ENCODE assay signal across 31 mouse cellular contexts in genomic region chr10:87041265-87041664, GRCm38 (mm10). TPM values are rescaled to one million over a fixed set of nuclear protein-coding genes. Genes with fewer than 3 reads are reported as not detected.
A peak's percentile ranks its signal among the peaks of the same experiment; 100 is the strongest.
DNase-seq lines count a peak whose midpoint lies in the region; ATAC-seq and TF ChIP-seq lines count a peak whose summit lies in the region.
"Had no signal": no experiment of that assay in that cellular context is flagged by ENCODE, and none has a peak within 500 bp of the region (broad histone marks: within the 10 kb centered on the region; RNA-seq: fewer than 3 reads in every experiment).

No protein-coding gene starts in this region.

- TF ChIP-seq POLR2A in brain, embryonic 14.5 days (IDR thresholded peaks at IDR 0.05; ENCODE audit: borderline replicate concordance, extremely low read depth, insufficient read depth, insufficient read length, poor library complexity, severe bottlenecking), result no peak

- 62% methylated on average over 7 of the region's 7 CpGs for WGBS in forebrain, embryonic 12.5 days
- 47% methylated on average over 7 of the region's 7 CpGs for WGBS in forebrain, embryonic 16.5 days
- 62% methylated on average over 7 of the region's 7 CpGs for WGBS in neural tube, embryonic 12.5 days
- 49% methylated on average over 7 of the region's 7 CpGs for WGBS in neural tube, embryonic 15.5 days

- H3K36me3 ChIP-seq in forebrain, embryonic 12.5 days (replicated peaks), result no peaks in the 10 kb centered on the region
- H3K36me3 ChIP-seq in forebrain, embryonic 16.5 days (ENCODE audit: control insufficient read depth, insufficient read depth), result no peaks in the 10 kb centered on the region
- no peaks in the 10 kb centered on the region for H3K36me3 ChIP-seq in neural tube, embryonic 12.5 days
- no peaks in the 10 kb centered on the region for H3K36me3 ChIP-seq in neural tube, embryonic 15.5 days
- H3K36me3 ChIP-seq: embryonic facial prominence, embryonic 12.5 days; embryonic facial prominence, embryonic 15.5 days; G1E; hindbrain, embryonic 10.5 days; hindbrain, embryonic 15.5 days had no signal

- no peak overlapping the region for H3K4me3 ChIP-seq in forebrain, embryonic 12.5 days (replicated peaks)
- H3K4me3 ChIP-seq in forebrain, embryonic 16.5 days (replicated peaks; ENCODE audit: low read length), result no peak overlapping the region
- no peak overlapping the region for H3K4me3 ChIP-seq in neural tube, embryonic 12.5 days
- H3K4me3 ChIP-seq in neural tube, embryonic 15.5 days (replicated peaks), result no peak overlapping the region
- H3K4me3 ChIP-seq: embryonic facial prominence, embryonic 12.5 days; embryonic facial prominence, embryonic 15.5 days; hindbrain, embryonic 10.5 days; hindbrain, embryonic 15.5 days had no signal

- ATAC-seq in forebrain, embryonic 12.5 days (ENCODE audit: low FRiP score), result peak; percentile 48; the same call in 1 of the 2 replicates
- no peak for ATAC-seq in forebrain, embryonic 16.5 days
- peak; percentile 39; the same call in 1 of the 2 replicates for ATAC-seq in neural tube, embryonic 12.5 days (ENCODE audit: low FRiP score, low read depth)
- ATAC-seq in neural tube, embryonic 15.5 days (ENCODE audit: low FRiP score), result no peak
- ATAC-seq: inflammation-experienced regulatory T-cells, adult 6 months; intestine, embryonic 16.5 days; Patski had no signal

- peaks cover 30% of the 10 kb centered on the region for H3K4me1 ChIP-seq in forebrain, embryonic 12.5 days
- peaks cover 9% of the 10 kb centered on the region for H3K4me1 ChIP-seq in forebrain, embryonic 16.5 days (replicated peaks; ENCODE audit: control insufficient read depth, insufficient read depth, low read length)
- peaks cover 7% of the 10 kb centered on the region for H3K4me1 ChIP-seq in neural tube, embryonic 12.5 days
- H3K4me1 ChIP-seq in neural tube, embryonic 15.5 days, result peaks cover 9% of the 10 kb centered on the region
- H3K4me1 ChIP-seq: embryonic facial prominence, embryonic 12.5 days; embryonic facial prominence, embryonic 15.5 days had no signal

- no peaks in the 10 kb centered on the region for H3K9me3 ChIP-seq in forebrain, embryonic 12.5 days
- H3K9me3 ChIP-seq in forebrain, embryonic 16.5 days (ENCODE audit: control insufficient read depth, low read length), result no peaks in the 10 kb centered on the region
- no peaks in the 10 kb centered on the region for H3K9me3 ChIP-seq in neural tube, embryonic 12.5 days
- H3K9me3 ChIP-seq in neural tube, embryonic 15.5 days (replicated peaks), result no peaks in the 10 kb centered on the region
- H3K9me3 ChIP-seq: embryonic facial prominence, embryonic 12.5 days; embryonic facial prominence, embryonic 15.5 days; hindbrain, embryonic 10.5 days; hindbrain, embryonic 15.5 days had no signal

- no peak for TF ChIP-seq CTCF in brain, embryonic 14.5 days (IDR thresholded peaks at IDR 0.05; ENCODE audit: borderline replicate concordance, extremely low read depth, insufficient read depth, insufficient read length)

- H3K27me3 ChIP-seq in forebrain, embryonic 12.5 days, result 0 out of 2 replicates have a peak, but pooled peaks cover 3% of the 10 kb centered on the region
- no peaks in the 10 kb centered on the region for H3K27me3 ChIP-seq in forebrain, embryonic 16.5 days (replicated peaks; ENCODE audit: control insufficient read depth, insufficient read depth, low read length)
- H3K27me3 ChIP-seq in neural tube, embryonic 12.5 days (replicated peaks), result no peaks in the 10 kb centered on the region; the same call in 1 of the 2 replicates
- H3K27me3 ChIP-seq in neural tube, embryonic 15.5 days (replicated peaks), result no peaks in the 10 kb centered on the region
- H3K27me3 ChIP-seq: CH12.LX; embryonic facial prominence, embryonic 12.5 days; embryonic facial prominence, embryonic 15.5 days; hindbrain, embryonic 15.5 days had no signal

- DNase-seq in heart, adult 11 months, result peak; percentile 70
- DNase-seq in heart, postnatal 4 days, result no peak
- peak; percentile 28 for DNase-seq in brain, embryonic 14.5 days (ENCODE audit: low read depth)
- DNase-seq: adrenal gland, adult 2 months; adrenal gland, postnatal 14 days; B cell, adult 2 months; cerebellum, adult 18-20 months; cerebellum, adult 9-10 months; cerebellum, postnatal 25 days; gastrocnemius, postnatal 10 days; gastrocnemius, postnatal 36 days; kidney, adult 18-20 months; kidney, adult 9 months had no signal

- no peak overlapping the region for H3K4me2 ChIP-seq in forebrain, embryonic 12.5 days
- H3K4me2 ChIP-seq in forebrain, embryonic 16.5 days (ENCODE audit: low read length), result no peak overlapping the region
- no peak overlapping the region for H3K4me2 ChIP-seq in neural tube, embryonic 12.5 days (replicated peaks)
- no peak overlapping the region for H3K4me2 ChIP-seq in neural tube, embryonic 15.5 days
- H3K4me2 ChIP-seq: embryonic facial prominence, embryonic 12.5 days; embryonic facial prominence, embryonic 15.5 days; heart, embryonic 11.5 days; hindbrain, embryonic 15.5 days had no signal

- no peak overlapping the region for H3K9ac ChIP-seq in forebrain, embryonic 12.5 days
- no peak overlapping the region for H3K9ac ChIP-seq in forebrain, embryonic 16.5 days (replicated peaks; ENCODE audit: low read depth, low read length)
- no peak overlapping the region for H3K9ac ChIP-seq in neural tube, embryonic 12.5 days
- no peak overlapping the region for H3K9ac ChIP-seq in neural tube, embryonic 15.5 days (replicated peaks)
- H3K9ac ChIP-seq: embryonic facial prominence, embryonic 12.5 days; embryonic facial prominence, embryonic 15.5 days; hindbrain, embryonic 15.5 days had no signal

- H3K27ac ChIP-seq in forebrain, embryonic 12.5 days, result no peak overlapping the region
- no peak overlapping the region for H3K27ac ChIP-seq in forebrain, embryonic 16.5 days (ENCODE audit: low read length)
- no peak overlapping the region for H3K27ac ChIP-seq in neural tube, embryonic 12.5 days
- H3K27ac ChIP-seq in neural tube, embryonic 15.5 days (replicated peaks), result no peak overlapping the region
- H3K27ac ChIP-seq: embryonic facial prominence, embryonic 12.5 days; embryonic facial prominence, embryonic 15.5 days; hindbrain, embryonic 10.5 days; hindbrain, embryonic 15.5 days had no signal

RNA-seq across cellular contexts. Expression of gene 1700113H08Rik, which starts 16.6 kb away (rescaled TPM):
- 0.27 TPM in 1 of 2 replicates, not detected in the other for polyA plus RNA-seq in forebrain, embryonic 12.5 days (2016; fragmentation: Nextera tagmentation; extraction: Ambion mirVana)
- polyA plus RNA-seq in forebrain, embryonic 16.5 days (2015; fragmentation: Nextera tagmentation; extraction: Ambion mirVana), result not detected in 2 replicates
- not detected for total RNA-seq in heart, postnatal 4 days (2021)
- polyA plus RNA-seq in neural tube, embryonic 12.5 days (2016; fragmentation: Nextera tagmentation; extraction: Ambion mirVana), result 0.29 and 0.41 TPM in 2 replicates
- polyA plus RNA-seq in neural tube, embryonic 15.5 days (2015; fragmentation: Nextera tagmentation; extraction: Ambion mirVana), result 0.26 and 0.37 TPM in 2 replicates
- 0.19 and 0.29 TPM in 2 replicates for polyA plus RNA-seq in brain, embryonic 14.5 days (2012; rRNA removed)
- total RNA-seq: adrenal gland, adult 2 months; adrenal gland, postnatal 14 days; CH12.LX; common myeloid progenitor, adult 5-6 weeks; granulocyte monocyte progenitor cell, adult 5-6 weeks; heart, postnatal 25 days had no signal
- polyA plus RNA-seq: adrenal gland, adult 2 months; embryonic facial prominence, embryonic 12.5 days; embryonic facial prominence, embryonic 15.5 days; G1E; heart, embryonic 14.5 days; inflammation-experienced regulatory T-cells, adult 6 months; Patski had no signal

RNA-seq across cellular contexts. Expression of gene Stab2, which starts 33.4 kb away (rescaled TPM):
- 0.10 TPM in 1 of 2 replicates, not detected in the other for polyA plus RNA-seq in forebrain, embryonic 12.5 days (2016; fragmentation: Nextera tagmentation; extraction: Ambion mirVana)
- polyA plus RNA-seq in forebrain, embryonic 16.5 days (2015; fragmentation: Nextera tagmentation; extraction: Ambion mirVana), result 0.06 and 0.15 TPM in 2 replicates
- under 1 TPM; 0.12 to 0.25 TPM for total RNA-seq in heart, postnatal 4 days (2021)
- polyA plus RNA-seq in neural tube, embryonic 12.5 days (2016; fragmentation: Nextera tagmentation; extraction: Ambion mirVana), result 0.18 and 0.20 TPM in 2 replicates
- 0.09 and 0.33 TPM in 2 replicates for polyA plus RNA-seq in neural tube, embryonic 15.5 days (2015; fragmentation: Nextera tagmentation; extraction: Ambion mirVana)
- 0.14 and 0.16 TPM in 2 replicates for polyA plus RNA-seq in brain, embryonic 14.5 days (2012; rRNA removed)
- total RNA-seq: CH12.LX; common myeloid progenitor, adult 5-6 weeks; granulocyte monocyte progenitor cell, adult 5-6 weeks had no signal
- polyA plus RNA-seq: G1E had no signal

Comparison
In these comparisons a context has a peak if more than half of its experiments do, and no peak if none do; other contexts are left out.
1. ATAC-seq: peak in forebrain, embryonic 12.5 days (single experiment) and neural tube, embryonic 12.5 days (single experiment); none in forebrain, embryonic 16.5 days (single experiment) and neural tube, embryonic 15.5 days (single experiment).